Mouse (Mus musculus) bone marrow, adult 2 months (tissue): ENCODE data around the gene Btbd16. TPM values are rescaled to one million over a fixed set of nuclear protein-coding genes. Genes with fewer than 3 reads are reported as not detected.

Source experiments
- H3K27ac ChIP-seq: fragments of 200-500 bp; 2 replicates; pipeline ENCODE4 v1.5.1; 2012; ENCODE audit warnings: low read depth, mild to moderate bottlenecking, control low read depth, inconsistent platforms, low read length; ENCODE audit not compliant: control insufficient read depth, poor library complexity, insufficient read depth
- H3K4me1 ChIP-seq: fragments of 200-500 bp; 2 replicates; pipeline ENCODE4 v1.6.1; 2011; ENCODE audit warnings: low read length; ENCODE audit not compliant: control insufficient read depth, insufficient read depth
- H3K4me3 ChIP-seq: fragments of 200-500 bp; replicated peaks from 2 replicates; pipeline ENCODE3; 2011; ENCODE audit warnings: mild to moderate bottlenecking, low read depth, low read length, control low read depth; ENCODE audit not compliant: control insufficient read depth
- CTCF ChIP-seq: fragments of 200-500 bp; IDR thresholded peaks from 2 replicates; pipeline ENCODE4 v1.5.1; 2011; ENCODE audit warnings: low read length, control low read depth; ENCODE audit not compliant: control insufficient read depth, insufficient read depth
- POLR2A ChIP-seq: fragments of 200-500 bp; IDR thresholded peaks from 2 replicates; pipeline ENCODE4 v1.6.1; 2011; ENCODE audit warnings: low read depth, mild to moderate bottlenecking, control low read depth, low read length, borderline replicate concordance; ENCODE audit not compliant: control insufficient read depth
- WGBS: fragments of 180-500 bp; shearing (Covaris S2); methylation state at CpG from one replicate; pipeline ENCODE4 v1.1.7; 2018; 5-methylcytosine and 5-hydroxymethylcytosine counted together
- polyA plus RNA-seq: library from polyadenylated mRNA; stranded (reverse); fragments of >200 nt; gene quantifications from 2 replicates; pipeline ENCODE4 v1.2.4, GENCODE M21; 2011; ENCODE audit warnings: low replicate concordance; ENCODE audit not compliant: missing spikeins, insufficient read depth, insufficient read length

Gene Btbd16
- polyA plus RNA-seq, 1 experiment, result 1.4 TPM

GRCm38 (mm10) chr7:130741099-130741498, 32.8 kb upstream of the Btbd16 start:
- TF ChIP-seq CTCF (no peak), POLR2A (no peak)
- H3K4me1 ChIP-seq, result no peaks in the 10 kb centered on the region
- 75% methylated on average over 4 of the region's 4 CpGs for WGBS
- no peak overlapping the region for H3K4me3 ChIP-seq
- H3K27ac ChIP-seq, result no peak overlapping the region

GRCm38 (mm10) chr7:130743239-130744025, 30.4 kb upstream of the Btbd16 start:
- 80% methylated on average over 9 of the region's 9 CpGs for WGBS
- TF ChIP-seq POLR2A (no peak), CTCF (no peak)
- no peak overlapping the region for H3K27ac ChIP-seq
- no peaks in the 10 kb centered on the region for H3K4me1 ChIP-seq
- no peak overlapping the region for H3K4me3 ChIP-seq

GRCm38 (mm10) chr7:130749165-130749564, 24.7 kb upstream of the Btbd16 start:
- Histone ChIP-seq H3K4me3 (no peak overlapping the region), H3K27ac (no peak overlapping the region), H3K4me1 (no peaks in the 10 kb centered on the region)
- no peak for TF ChIP-seq CTCF
- no peak for TF ChIP-seq POLR2A
- WGBS, result 86% methylated on average over 4 of the region's 4 CpGs

GRCm38 (mm10) chr7:130750752-130751490, 22.9 kb upstream of the Btbd16 start:
- no peak overlapping the region for H3K4me3 ChIP-seq
- H3K27ac ChIP-seq, result no peak overlapping the region
- no peaks in the 10 kb centered on the region for H3K4me1 ChIP-seq
- 83% methylated on average over 17 of the region's 17 CpGs for WGBS
- TF ChIP-seq POLR2A, result no peak
- TF ChIP-seq CTCF, result no peak

- WGBS, result 71% methylated on average over 9 of the region's 9 CpGs
- Histone ChIP-seq H3K4me1 (no peaks in the 10 kb centered on the region), H3K27ac (no peak overlapping the region), H3K4me3 (no peak overlapping the region)
- TF ChIP-seq CTCF, result no peak
Observed at GRCm38 (mm10) chr7:130751678-130752077, 22.2 kb upstream of the Btbd16 start.

GRCm38 (mm10) chr7:130754790-130755189, 19.1 kb upstream of the Btbd16 start:
- Histone ChIP-seq H3K4me3 (no peak overlapping the region), H3K27ac (no peak overlapping the region)
- WGBS, result 90% methylated on average over 2 of the region's 2 CpGs

DNA sequence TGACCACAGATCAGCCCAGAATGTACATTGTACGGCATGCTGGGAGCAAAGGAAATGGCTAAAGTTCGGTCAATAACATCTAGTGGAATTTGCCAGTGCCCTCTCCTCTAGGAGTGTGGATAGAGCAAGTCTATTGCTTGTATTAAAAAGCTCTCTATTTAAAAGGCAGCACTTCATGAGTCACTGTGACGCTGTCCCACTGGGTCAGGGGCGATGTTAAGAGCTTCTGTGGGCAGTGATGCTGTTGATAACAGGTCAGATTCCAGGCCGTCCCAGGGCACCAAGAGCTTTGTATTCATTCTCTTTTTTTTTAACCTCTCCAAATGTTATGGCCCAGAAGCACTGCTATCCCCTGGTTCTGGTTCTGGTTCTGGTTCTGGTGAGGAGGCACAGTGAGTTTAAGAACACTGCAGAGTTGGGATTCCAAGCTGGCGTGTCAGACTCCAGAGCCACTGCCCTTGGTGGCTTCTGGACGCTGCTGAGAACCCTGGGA, 17.5 kb upstream of the Btbd16 start:
- H3K4me3 ChIP-seq, result no peak overlapping the region
- no peaks in the 10 kb centered on the region for H3K4me1 ChIP-seq
- TF ChIP-seq CTCF, result no peak
- no peak for TF ChIP-seq POLR2A
- 66% methylated on average over 7 of the region's 7 CpGs for WGBS
- no peak overlapping the region for H3K27ac ChIP-seq

More at GRCm38 (mm10) chr7:130754790-130755189, 19.1 kb upstream of the Btbd16 start:
- no peaks in the 10 kb centered on the region for H3K4me1 ChIP-seq
- TF ChIP-seq CTCF, result no peak
- no peak for TF ChIP-seq POLR2A

- 58% methylated on average over 11 of the region's 11 CpGs for whole genome bisulfite sequencing
- no peak for TF ChIP-seq CTCF
- TF ChIP-seq POLR2A, result no peak
Observed at GRCm38 (mm10) chr7:130757326-130757865, 16.5 kb upstream of the Btbd16 start.

More at GRCm38 (mm10) chr7:130757326-130757865, 16.5 kb upstream of the Btbd16 start:
- Histone ChIP-seq H3K4me3 (no peak overlapping the region), H3K27ac (no peak overlapping the region), H3K4me1 (no peaks in the 10 kb centered on the region)
